Mouse (Mus musculus) layer of hippocampus, postnatal 25 days (tissue): ENCODE measurements around the gene Tmem132b. TPM values are rescaled to one million over a fixed set of nuclear protein-coding genes. Genes with fewer than 3 reads are reported as not detected.

Source experiments
- DNase-seq, 2 experiments: peaks; one replicate each; pipeline ENCODE4 v3.0.0; 2022; ENCODE audit warnings: mixed read lengths in 2 of 2, low spot score in 1 of 2; ENCODE audit errors: extremely low spot score in 1 of 2
- total RNA-seq, 2 experiments: library from RNA; stranded (reverse); gene quantifications; 2 replicates each; pipeline ENCODE4 v1.2.3; 2021

Tmem132b gene
- total RNA-seq, 2 experiments from 2014 or later: 108 to 121 TPM

DNA sequence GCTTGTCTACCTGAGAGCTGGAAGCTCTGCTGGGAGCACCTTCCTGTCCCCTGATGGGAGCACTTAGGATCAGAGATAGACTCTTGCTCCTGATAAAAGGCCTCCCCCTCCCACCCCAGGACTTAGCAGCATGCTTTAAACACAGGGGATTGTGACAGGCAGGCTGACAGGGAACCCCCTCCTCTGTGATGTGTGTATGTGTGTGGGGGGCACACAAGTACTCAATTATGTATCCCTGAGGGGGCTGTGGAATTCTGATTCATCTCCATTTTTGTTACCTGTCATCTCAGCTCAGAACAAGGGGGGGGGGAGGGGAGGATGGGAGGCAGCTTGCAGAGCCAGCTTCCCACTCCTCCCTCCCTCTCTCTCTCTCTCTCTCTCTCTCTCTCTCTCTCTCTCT lies 36.9 kb downstream of the Tmem132b start:
- no peak for DNase-seq

GRCm38 (mm10) chr5:125572011-125572410 lies 40.4 kb downstream of the Tmem132b start:
- no peak for DNase-seq

GRCm38 (mm10) chr5:125574886-125575285 lies 43.3 kb downstream of the Tmem132b start:
- DNase-seq: no peak

DNA sequence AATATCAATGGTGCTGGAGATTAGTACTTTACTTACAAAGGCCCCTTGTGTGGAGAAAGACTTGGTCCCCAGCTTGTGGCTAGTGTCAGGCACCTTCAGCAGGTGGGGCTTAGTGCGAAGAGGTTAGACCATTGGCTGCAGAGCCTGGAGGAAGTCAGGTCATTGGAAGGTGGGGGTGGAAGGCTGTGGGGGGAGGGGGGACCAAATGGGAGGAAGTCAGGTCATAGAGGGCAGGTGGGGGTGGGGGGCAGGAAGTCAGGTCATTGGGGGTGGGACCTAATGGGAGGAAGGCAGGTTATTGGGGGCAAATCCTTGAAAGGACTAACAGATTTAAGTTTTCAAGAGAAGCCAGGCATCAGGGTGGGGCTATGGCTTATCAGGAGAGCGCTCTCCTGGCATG lies 44.3 kb downstream of the Tmem132b start:
- no peak for DNase-seq

GRCm38 (mm10) chr5:125578661-125579060 lies 47.1 kb downstream of the Tmem132b start:
- DNase-seq: peak in 1 of 2 experiments; percentile 40

GRCm38 (mm10) chr5:125579153-125579552 lies 47.6 kb downstream of the Tmem132b start:
- no peak for DNase-seq

DNA sequence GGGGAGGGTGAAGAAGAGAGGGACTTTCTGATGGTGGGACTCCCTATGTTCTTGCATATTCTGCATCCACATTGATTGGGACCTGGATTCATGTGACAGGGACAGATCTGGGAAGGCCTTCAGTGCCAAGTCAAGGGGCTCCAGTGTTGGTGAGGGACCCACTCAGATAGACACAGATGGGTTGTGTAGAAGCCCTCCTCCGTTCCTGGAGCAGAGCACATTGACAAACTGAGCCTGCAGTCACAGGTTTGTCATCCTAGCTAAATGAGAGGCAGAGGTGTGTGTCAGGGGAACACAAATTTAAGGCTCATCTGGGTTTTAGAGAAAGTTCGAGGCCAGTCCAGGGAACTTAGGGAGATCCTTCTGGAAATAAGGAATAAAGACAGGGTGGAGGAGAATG lies 51.7 kb downstream of the Tmem132b start:
- no peak for DNase-seq

DNA sequence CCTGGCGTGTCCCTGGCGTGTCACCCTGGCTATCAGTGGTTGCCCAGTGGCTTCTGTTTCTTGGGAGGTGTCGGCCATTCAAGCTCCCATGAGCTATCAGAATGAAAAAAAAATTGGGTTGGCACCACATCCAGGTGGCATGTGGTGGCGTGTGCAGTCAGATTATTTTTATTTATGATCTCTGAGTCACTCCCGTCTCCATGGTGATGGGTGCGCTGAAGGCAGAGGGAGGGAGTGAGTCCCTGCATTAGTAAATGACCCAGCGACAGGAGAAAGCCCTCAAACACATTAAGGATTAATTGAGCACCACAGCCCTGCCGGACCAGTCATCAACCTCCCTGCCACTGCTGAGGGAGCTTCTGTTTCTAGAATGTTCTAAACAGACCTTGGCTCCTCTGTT lies 52.3 kb downstream of the Tmem132b start:
- peak in 1 of 2 experiments; percentile 38 for DNase-seq

DNA sequence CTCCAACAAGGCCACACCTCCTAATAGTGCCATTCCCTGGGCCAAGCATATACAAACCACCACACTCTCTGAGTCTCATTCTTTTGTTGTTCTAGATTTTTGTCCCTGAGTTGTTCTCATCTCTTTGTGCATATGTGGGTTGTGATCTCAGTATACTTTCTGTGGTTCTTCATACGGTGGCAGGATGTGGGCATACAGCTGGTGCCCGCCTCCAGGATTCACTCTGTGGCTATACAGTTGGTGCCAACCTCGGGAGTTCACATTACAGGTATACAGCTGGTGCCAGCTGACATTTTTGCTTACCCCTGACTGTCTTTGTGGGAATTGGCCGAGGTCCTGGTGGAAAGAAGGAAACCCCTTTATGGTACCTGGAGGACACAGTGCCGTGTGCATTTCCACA lies 53.6 kb downstream of the Tmem132b start:
- DNase-seq: no peak

- no peak for DNase-seq
These were observed 56.6 kb downstream of the Tmem132b start for GRCm38 (mm10) chr5:125588203-125588602.

- DNase-seq: no peak
These were observed 57.5 kb downstream of the Tmem132b start for GRCm38 (mm10) chr5:125588876-125589667.

DNA sequence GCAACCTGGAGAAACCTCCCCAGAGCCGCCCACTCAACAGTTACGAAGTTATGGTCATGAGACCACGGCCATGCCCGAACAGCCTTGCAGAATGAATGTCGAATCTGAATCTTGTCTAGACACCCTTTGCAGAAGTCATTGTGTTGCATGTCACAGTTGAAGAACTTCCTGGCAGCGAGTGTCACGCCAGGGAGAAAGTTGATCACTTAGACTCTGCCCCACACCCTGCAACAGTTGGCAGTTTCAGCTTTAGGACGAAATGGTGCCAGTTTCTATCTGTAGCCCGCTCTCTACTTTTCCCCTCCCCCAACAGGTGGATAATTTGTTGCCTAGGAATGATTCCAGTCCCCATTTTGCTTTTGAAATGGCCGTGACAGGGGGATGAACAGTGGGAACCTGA lies 66.5 kb downstream of the Tmem132b start:
- no peak for DNase-seq

GRCm38 (mm10) chr5:125607146-125607545 lies 75.6 kb downstream of the Tmem132b start:
- DNase-seq: no peak

DNA sequence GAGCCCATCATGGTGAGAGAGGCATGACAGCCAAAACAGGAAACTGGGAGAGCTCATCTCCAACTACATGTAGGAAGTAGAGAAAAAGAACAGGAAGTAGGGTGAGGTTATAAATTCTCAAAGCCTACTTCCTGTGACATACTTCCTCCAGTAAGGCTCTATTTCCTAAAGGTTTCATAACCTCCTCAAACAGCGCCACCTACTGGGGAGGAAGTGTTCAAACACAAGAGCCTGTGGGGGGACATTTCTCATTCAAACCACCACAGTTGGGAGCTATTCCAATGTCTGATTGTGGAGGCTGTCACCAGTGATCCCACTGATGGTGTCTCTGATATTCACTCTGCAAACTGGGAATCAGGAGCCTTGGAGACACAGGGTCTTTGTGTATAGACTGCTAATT lies 78.4 kb downstream of the Tmem132b start:
- no peak for DNase-seq

DNA sequence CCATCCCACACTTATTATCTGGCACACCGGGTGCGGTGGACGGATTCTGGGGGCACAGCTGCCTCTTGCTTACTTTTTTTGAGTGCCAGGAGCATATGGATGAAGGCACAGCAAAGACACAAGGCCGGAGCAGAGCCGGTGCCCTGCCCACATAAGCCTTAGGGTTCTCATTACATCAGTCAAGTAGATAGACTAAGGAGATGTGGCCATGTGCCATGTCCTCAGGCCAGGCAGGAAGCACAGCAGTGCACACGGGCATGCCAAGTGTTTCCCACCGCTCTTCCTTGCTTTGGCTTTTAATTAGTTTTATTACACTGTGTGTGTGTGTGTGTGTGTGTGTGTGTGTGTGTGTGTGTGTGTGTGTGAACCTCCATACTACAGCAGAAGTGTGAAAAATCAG lies 80.9 kb downstream of the Tmem132b start:
- DNase-seq: no peak

DNA sequence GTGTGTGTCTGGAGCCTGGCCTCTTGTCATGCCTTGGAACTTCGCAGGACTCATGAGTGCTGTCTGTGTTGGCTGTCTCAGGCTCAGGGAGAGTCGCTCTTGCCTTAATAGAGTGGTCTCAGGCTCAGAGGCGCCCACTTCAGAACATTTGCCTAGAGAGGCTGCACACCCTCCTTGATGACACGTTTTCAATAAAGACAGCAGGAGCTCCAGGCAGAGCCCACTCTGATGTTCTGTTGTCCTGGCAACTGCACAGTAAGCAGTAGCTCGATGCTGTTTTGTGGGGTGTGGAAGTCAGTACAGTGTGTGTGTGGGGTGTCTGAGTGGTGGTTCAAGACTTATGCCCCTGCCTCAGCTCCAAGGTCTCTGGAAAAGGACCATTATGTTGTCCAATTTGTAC lies 81.6 kb downstream of the Tmem132b start:
- DNase-seq: no peak

DNA sequence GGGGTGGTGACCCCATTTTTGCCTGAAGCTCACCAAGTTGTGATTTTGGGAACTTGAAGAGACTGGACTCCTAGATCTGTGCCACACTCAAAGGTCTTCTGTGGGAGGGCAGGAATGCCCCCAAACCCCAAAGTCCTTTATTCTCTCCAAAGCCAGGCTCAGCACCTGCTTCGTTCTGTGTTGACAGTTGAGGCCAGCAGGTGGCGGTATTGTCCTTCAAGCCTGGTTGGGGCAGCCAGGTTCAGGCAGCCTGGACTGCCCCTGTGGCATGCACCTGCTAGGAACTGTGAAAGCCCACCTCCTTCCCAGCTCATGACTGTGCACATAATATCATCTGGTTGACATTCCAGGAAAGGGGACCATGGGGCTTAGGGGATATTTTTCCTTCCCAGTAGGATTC lies 82.8 kb downstream of the Tmem132b start:
- peak in 1 of 2 experiments; percentile 58 for DNase-seq

GRCm38 (mm10) chr5:125617050-125617449 lies 85.5 kb downstream of the Tmem132b start:
- DNase-seq: no peak

DNA sequence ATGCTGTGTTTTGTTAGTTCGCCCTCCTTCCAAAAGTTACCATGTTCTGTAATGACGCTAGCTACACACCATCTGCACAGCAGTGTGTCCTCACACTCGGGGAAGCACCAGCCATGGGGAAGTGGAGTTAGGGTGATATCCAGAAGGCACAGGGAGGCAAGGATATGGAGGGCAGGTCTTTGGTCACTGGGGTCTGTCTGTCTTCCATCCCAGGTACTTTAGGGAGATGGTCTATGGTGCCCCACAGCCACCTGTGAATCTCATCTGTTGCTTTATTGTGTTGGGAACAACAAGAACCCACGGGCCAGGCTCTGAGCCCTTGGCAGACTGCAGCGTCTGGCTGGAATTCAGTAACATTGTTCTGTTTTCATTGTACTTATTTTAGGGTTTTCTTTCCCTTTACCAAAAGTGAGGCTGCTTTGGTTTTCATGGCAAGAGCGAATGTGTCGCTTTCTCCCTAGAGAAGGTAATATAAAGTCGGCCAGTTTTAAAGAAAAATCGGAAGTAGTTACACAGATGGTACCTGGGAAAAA lies 96.3 kb downstream of the Tmem132b start:
- DNase-seq: peak; percentile 32 to 57

DNA sequence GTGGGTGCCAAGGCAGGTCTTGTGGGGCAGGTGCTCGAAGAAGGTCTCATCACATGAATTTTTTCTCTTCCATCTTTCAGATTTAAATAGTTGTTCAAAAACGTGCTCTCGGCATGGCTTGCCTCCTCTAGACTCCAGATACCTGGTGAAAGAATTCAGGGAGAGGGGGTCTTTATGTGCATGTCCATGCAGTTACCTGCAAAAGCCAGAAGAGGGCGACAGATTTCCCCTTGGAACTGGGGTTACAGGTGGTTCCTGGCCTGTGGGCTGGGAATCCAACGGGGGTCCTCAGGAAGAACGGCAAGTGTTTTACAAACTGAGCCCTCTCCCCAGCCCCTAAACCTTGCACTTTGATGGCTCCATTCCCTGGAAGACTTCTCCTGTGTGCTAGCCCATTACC lies 103.1 kb downstream of the Tmem132b start:
- no peak for DNase-seq

DNA sequence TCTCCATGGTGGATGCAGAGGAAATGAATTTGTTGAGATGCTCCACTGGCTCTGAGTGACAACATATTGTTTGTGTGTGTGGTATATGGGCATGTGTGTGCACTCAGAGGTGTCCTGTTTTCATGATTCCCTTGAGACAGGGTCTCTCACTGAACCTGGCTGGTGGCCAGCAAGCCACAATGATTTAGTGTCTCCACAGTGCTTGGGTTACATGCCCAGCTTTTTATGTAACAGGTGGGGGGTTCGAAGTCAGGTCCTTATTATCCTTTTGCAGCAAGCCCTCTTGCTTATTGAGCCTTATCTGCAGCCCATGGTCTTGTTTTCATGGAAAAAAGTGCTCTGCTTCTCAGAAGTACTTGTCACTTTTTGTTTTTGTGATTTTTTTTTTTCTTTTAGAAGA lies 109.4 kb downstream of the Tmem132b start:
- no peak for DNase-seq

DNA sequence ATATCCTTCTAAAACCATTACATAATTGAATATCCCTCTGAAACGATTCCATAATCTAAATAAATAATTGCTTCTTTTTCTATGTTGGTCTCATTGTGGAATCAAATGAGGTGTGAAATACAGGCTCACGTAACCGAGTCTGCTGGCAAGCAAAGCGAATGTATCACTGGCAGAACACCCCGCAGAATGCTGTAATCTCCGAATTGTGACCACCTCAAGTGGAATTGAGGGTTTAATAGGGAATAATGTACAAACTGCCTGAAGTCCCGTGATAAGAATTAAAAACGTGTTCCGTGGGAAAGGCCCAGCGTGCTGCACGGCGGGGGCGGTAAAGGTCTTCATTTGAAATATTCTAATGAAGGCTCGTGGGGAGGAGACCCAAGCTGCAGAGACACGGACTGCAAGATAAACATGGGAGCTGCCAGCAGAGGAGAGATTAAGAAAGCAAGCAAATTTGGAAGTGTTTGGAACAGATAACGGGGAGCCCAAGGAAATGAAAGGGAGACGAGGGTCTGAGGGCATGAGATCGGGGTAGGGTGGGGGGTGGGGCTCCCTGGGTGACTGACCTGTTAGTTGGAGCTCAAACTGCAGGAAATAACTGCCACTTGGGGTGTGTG lies 110.1 kb downstream of the Tmem132b start:
- DNase-seq: no peak
